Mouse (Mus musculus): ENCODE results near the gene Tnrc6b.

- no peak for TF ChIP-seq TBP (IDR thresholded peaks at IDR 0.05; ENCODE audit: low read depth, low read length)
- no peak for TF ChIP-seq CTCF (IDR thresholded peaks at IDR 0.05 in 2 of 3, conservative IDR thresholded peaks at IDR 0.05 in 1 of 3; ENCODE audit: control insufficient read depth in 1 of 3, insufficient read depth in 1 of 3, low read depth in 2 of 3, low read length in 3 of 3, poor library complexity in 1 of 3, severe bottlenecking in 1 of 3)
- TF ChIP-seq ZMIZ1 (IDR thresholded peaks at IDR 0.05; ENCODE audit: low read depth, low read length), result no peak
- TF ChIP-seq MAX (IDR thresholded peaks at IDR 0.05; ENCODE audit: low read length), result no peak
- TF ChIP-seq CHD2 (IDR thresholded peaks at IDR 0.05; ENCODE audit: low read length), result no peak
- no peak for TF ChIP-seq ETS1 (IDR thresholded peaks at IDR 0.05; ENCODE audit: low read depth, low read length)
- TF ChIP-seq NRF1 (IDR thresholded peaks at IDR 0.05; ENCODE audit: insufficient read depth, low read depth, low read length, poor library complexity, severe bottlenecking), result no peak
Measured at GRCm38 (mm10) chr15:80850682-80851475, 139.8 kb downstream of the Tnrc6b start.

Data from MEL (cell line).